ENCODE assay signal across 9 mouse cellular contexts in the genomic region with DNA sequence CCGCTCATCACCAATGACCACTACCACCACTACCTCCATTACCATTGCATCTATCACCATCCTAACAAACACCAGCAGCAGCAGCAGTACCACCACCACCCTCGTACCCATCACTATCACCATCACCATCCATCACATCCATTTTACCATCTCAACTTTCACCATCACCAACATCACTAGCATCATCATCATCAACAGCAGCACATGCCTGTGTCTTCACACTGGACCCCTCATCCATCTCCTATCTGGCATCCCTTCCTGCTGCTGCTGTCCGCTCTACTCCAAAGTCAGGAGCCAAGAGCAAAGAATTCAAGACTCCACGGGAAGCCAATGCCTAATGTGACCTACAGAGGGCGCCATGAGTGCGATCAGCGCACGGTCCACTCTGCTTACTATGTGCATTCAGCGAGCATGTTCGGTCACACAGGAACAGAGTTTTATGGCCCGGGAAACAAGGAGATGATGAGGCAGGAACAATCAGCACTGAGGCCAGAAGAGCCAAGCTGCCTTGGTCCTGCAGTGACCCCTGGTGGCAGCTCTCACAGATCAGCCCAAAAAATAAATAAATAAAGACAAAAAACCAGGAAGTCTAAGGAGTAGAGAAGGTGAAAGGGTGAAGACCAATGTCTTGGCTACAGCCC.
DNase-seq lines count a peak whose midpoint lies in the region; ATAC-seq and TF ChIP-seq lines count a peak whose summit lies in the region.
"Had no signal": no experiment of that assay in that cellular context is flagged by ENCODE, and none has a peak within 500 bp of the region (broad histone marks: within the 10 kb centered on the region; RNA-seq: fewer than 3 reads in every experiment).

No protein-coding gene starts in this region.

- no peaks in the 10 kb centered on the region for H3K27me3 ChIP-seq in neural tube, embryonic 15.5 days (replicated peaks)
- no peaks in the 10 kb centered on the region for H3K27me3 ChIP-seq in liver, embryonic 14.5 days (ENCODE audit: control insufficient read depth, insufficient read depth, low read length)
- H3K27me3 ChIP-seq: stomach, embryonic 15.5 days had no signal

- 52% methylated on average over 11 of the region's 11 CpGs for WGBS in neural tube, embryonic 15.5 days
- 50% methylated on average over 11 of the region's 11 CpGs for WGBS in bone marrow, adult 2 months
- 47% methylated on average over 11 of the region's 11 CpGs for WGBS in liver, embryonic 14.5 days (ENCODE audit: insufficient replicate concordance)

- ATAC-seq in neural tube, embryonic 15.5 days (ENCODE audit: low FRiP score), result no peak
- ATAC-seq in liver, embryonic 14.5 days (ENCODE audit: insufficient read depth), result no peak

- TF ChIP-seq EP300 in liver, embryonic 14.5 days (IDR thresholded peaks at IDR 0.05; ENCODE audit: low read depth), result no peak

- TF ChIP-seq CTCF in bone marrow, adult 2 months (IDR thresholded peaks at IDR 0.05; ENCODE audit: control insufficient read depth, insufficient read depth, low read length), result peak; percentile 87
- TF ChIP-seq CTCF in liver, embryonic 14.5 days (IDR thresholded peaks at IDR 0.05; ENCODE audit: low read depth), result peak; percentile 87

- H3K4me2 ChIP-seq in neural tube, embryonic 15.5 days, result no peak overlapping the region
- no peak overlapping the region for H3K4me2 ChIP-seq in liver, embryonic 14.5 days (ENCODE audit: low read depth)
- H3K4me2 ChIP-seq: stomach, embryonic 15.5 days had no signal

- H3K9ac ChIP-seq in neural tube, embryonic 15.5 days (replicated peaks), result no peak overlapping the region
- no peak overlapping the region for H3K9ac ChIP-seq in liver, embryonic 14.5 days (replicated peaks)
- H3K9ac ChIP-seq: stomach, embryonic 15.5 days had no signal

- DNase-seq in neural tube, embryonic 10.5 days (ENCODE audit: extremely low spot score, low spot score), result peak; percentile 57
- DNase-seq in forelimb bud, embryonic 11.5 days (ENCODE audit: low read depth, low spot score), result peak; percentile 65
- peak; percentile 79 for DNase-seq in kidney, postnatal 14 days
- peak; percentile 16 to 23 (median 17) for DNase-seq in liver, embryonic 14.5 days (ENCODE audit: low read depth in 3 of 3, low spot score in 3 of 3)
- DNase-seq in retina, adult 2 months (ENCODE audit: low read depth, low spot score), result peak; percentile 28
- DNase-seq in urinary bladder, postnatal 25 days (ENCODE audit: low spot score), result peak; percentile 59

- peaks cover 29% of the 10 kb centered on the region for H3K36me3 ChIP-seq in neural tube, embryonic 15.5 days
- H3K36me3 ChIP-seq in liver, embryonic 14.5 days (replicated peaks; ENCODE audit: control insufficient read depth, insufficient read depth, low read depth), result no peaks in the 10 kb centered on the region; the same call in 1 of the 2 replicates

- no peak overlapping the region for H3K4me3 ChIP-seq in neural tube, embryonic 15.5 days (replicated peaks)
- no peak overlapping the region for H3K4me3 ChIP-seq in bone marrow, adult 2 months (replicated peaks; ENCODE audit: control insufficient read depth, low read depth, low read length)
- no peak overlapping the region for H3K4me3 ChIP-seq in liver, embryonic 14.5 days (ENCODE audit: insufficient read depth in 1 of 2, low read depth in 2 of 2, low read length in 2 of 2)
- H3K4me3 ChIP-seq: stomach, embryonic 15.5 days had no signal

- no peak for TF ChIP-seq POLR2A in bone marrow, adult 2 months (IDR thresholded peaks at IDR 0.05; ENCODE audit: borderline replicate concordance, control insufficient read depth, low read depth, low read length)

- H3K27ac ChIP-seq in neural tube, embryonic 15.5 days (replicated peaks), result no peak overlapping the region; the same call in 1 of the 2 replicates
- no peak overlapping the region for H3K27ac ChIP-seq in bone marrow, adult 2 months (ENCODE audit: control insufficient read depth, insufficient read depth, low read depth, low read length, poor library complexity)
- no peak overlapping the region for H3K27ac ChIP-seq in liver, embryonic 14.5 days
- H3K27ac ChIP-seq: stomach, embryonic 15.5 days had no signal

- no peaks in the 10 kb centered on the region for H3K9me3 ChIP-seq in neural tube, embryonic 15.5 days (replicated peaks)
- H3K9me3 ChIP-seq in liver, embryonic 14.5 days (ENCODE audit: control insufficient read depth, low read length), result no peaks in the 10 kb centered on the region
- H3K9me3 ChIP-seq: stomach, embryonic 15.5 days had no signal

- peaks cover 64% of the 10 kb centered on the region for H3K4me1 ChIP-seq in neural tube, embryonic 15.5 days
- H3K4me1 ChIP-seq in bone marrow, adult 2 months (ENCODE audit: control insufficient read depth, insufficient read depth, low read length), result peaks cover 9% of the 10 kb centered on the region
- peaks cover 0 to 7% of the 10 kb centered on the region in 2 experiments; a peak in 2 of 4 replicates for H3K4me1 ChIP-seq in liver, embryonic 14.5 days (replicated peaks; ENCODE audit: control insufficient read depth in 2 of 2, insufficient read depth in 2 of 2, low read length in 1 of 2)

Comparison
In these comparisons a context has a peak if more than half of its experiments do, and no peak if none do; other contexts are left out.
1. DNase-seq: peak in every context shown above with its lines; median percentile 79 in kidney, postnatal 14 days; 65 in forelimb bud, embryonic 11.5 days; 59 in urinary bladder, postnatal 25 days; 57 in neural tube, embryonic 10.5 days; 28 in retina, adult 2 months; 17 in liver, embryonic 14.5 days.